In genomic region chr14:78368881-78369280, GRCm38 (mm10) we compare ENCODE assay signal across 24 mouse cellular contexts.
DNase-seq lines count a peak whose midpoint lies in the region; ATAC-seq lines count a peak whose summit lies in the region.
"Had no signal": no experiment of that assay in that cellular context is flagged by ENCODE, and none has a peak within 500 bp of the region (broad histone marks: within the 10 kb centered on the region; RNA-seq: fewer than 3 reads in every experiment).

No protein-coding gene starts in this region.

- no peak overlapping the region for H3K4me3 ChIP-seq in heart, embryonic 16.5 days (ENCODE audit: low read length)
- H3K4me3 ChIP-seq in heart, embryonic 12.5 days = no peak overlapping the region
- H3K4me3 ChIP-seq in midbrain, embryonic 16.5 days (ENCODE audit: low read depth, low read length) = no peak overlapping the region
- H3K4me3 ChIP-seq: embryonic facial prominence, embryonic 10.5 days; forebrain, embryonic 10.5 days; hindbrain, embryonic 13.5 days; kidney, embryonic 15.5 days; limb, embryonic 13.5 days; liver, embryonic 12.5 days had no signal

- DNase-seq in right cerebral cortex, adult 18-20 months = peak; percentile 36
- DNase-seq in right cerebral cortex, postnatal 14 days = no peak
- DNase-seq in left cerebral cortex, postnatal 25 days (ENCODE audit: low spot score in 2 of 2) = peak; percentile 6 to 85
- no peak for DNase-seq in testis, postnatal 10 days (ENCODE audit: low spot score)
- DNase-seq: adrenal gland, postnatal 14 days; cerebellum, adult 9-10 months; forebrain, postnatal 0 days; kidney, adult 11 months; kidney, postnatal 36 days; layer of hippocampus, postnatal 36 days; lung, adult 18-20 months; lung, postnatal 10 days; spleen, adult 18-20 months; thymus, postnatal 25 days had no signal

- H3K9me3 ChIP-seq in heart, embryonic 16.5 days (replicated peaks; ENCODE audit: control insufficient read depth, low read length) = no peaks in the 10 kb centered on the region
- no peaks in the 10 kb centered on the region; the same call in 1 of the 2 replicates for H3K9me3 ChIP-seq in heart, embryonic 12.5 days (replicated peaks)
- no peaks in the 10 kb centered on the region for H3K9me3 ChIP-seq in midbrain, embryonic 16.5 days (replicated peaks; ENCODE audit: control insufficient read depth, low read length, poor library complexity, severe bottlenecking)
- H3K9me3 ChIP-seq: embryonic facial prominence, embryonic 10.5 days; forebrain, embryonic 10.5 days; hindbrain, embryonic 13.5 days; kidney, embryonic 15.5 days; limb, embryonic 13.5 days; liver, embryonic 12.5 days had no signal

- WGBS in heart, embryonic 16.5 days = 54% methylated on average over 4 of the region's 4 CpGs
- WGBS in heart, embryonic 12.5 days = 88% methylated on average over 4 of the region's 4 CpGs
- WGBS in midbrain, embryonic 16.5 days = 91% methylated on average over 4 of the region's 4 CpGs

- H3K36me3 ChIP-seq in heart, embryonic 16.5 days (ENCODE audit: control insufficient read depth, insufficient read depth) = no peaks in the 10 kb centered on the region
- H3K36me3 ChIP-seq in heart, embryonic 12.5 days = no peaks in the 10 kb centered on the region
- H3K36me3 ChIP-seq in midbrain, embryonic 16.5 days (ENCODE audit: control insufficient read depth, insufficient read depth, low read length) = no peaks in the 10 kb centered on the region
- H3K36me3 ChIP-seq: embryonic facial prominence, embryonic 10.5 days; forebrain, embryonic 10.5 days; hindbrain, embryonic 13.5 days; kidney, embryonic 15.5 days; limb, embryonic 13.5 days; liver, embryonic 12.5 days had no signal

- H3K9ac ChIP-seq in heart, embryonic 16.5 days (ENCODE audit: low read length) = no peak overlapping the region
- H3K9ac ChIP-seq in heart, embryonic 12.5 days = no peak overlapping the region
- H3K9ac ChIP-seq in midbrain, embryonic 16.5 days (ENCODE audit: low read depth, low read length) = no peak overlapping the region
- H3K9ac ChIP-seq: forebrain, postnatal 0 days; hindbrain, embryonic 13.5 days; kidney, embryonic 15.5 days; limb, embryonic 13.5 days; liver, embryonic 12.5 days had no signal

- H3K4me2 ChIP-seq in heart, embryonic 16.5 days (ENCODE audit: low read depth, low read length) = no peak overlapping the region
- no peak overlapping the region for H3K4me2 ChIP-seq in heart, embryonic 12.5 days
- H3K4me2 ChIP-seq in midbrain, embryonic 16.5 days (ENCODE audit: low read length) = no peak overlapping the region
- H3K4me2 ChIP-seq: hindbrain, embryonic 13.5 days; kidney, embryonic 15.5 days; limb, embryonic 13.5 days; liver, embryonic 12.5 days; midbrain, embryonic 11.5 days had no signal

- H3K27ac ChIP-seq in heart, embryonic 16.5 days (ENCODE audit: low read length) = no peak overlapping the region
- H3K27ac ChIP-seq in heart, embryonic 12.5 days (ENCODE audit: poor library complexity, severe bottlenecking) = no peak overlapping the region
- no peak overlapping the region for H3K27ac ChIP-seq in midbrain, embryonic 16.5 days (ENCODE audit: low read length)
- H3K27ac ChIP-seq: embryonic facial prominence, embryonic 10.5 days; forebrain, embryonic 10.5 days; hindbrain, embryonic 13.5 days; kidney, embryonic 15.5 days; limb, embryonic 13.5 days; liver, embryonic 12.5 days had no signal

- peak; percentile 58; the same call in 1 of the 2 replicates for ATAC-seq in heart, embryonic 16.5 days (replicated peaks; ENCODE audit: extremely low read depth, insufficient read depth, low FRiP score)
- ATAC-seq in heart, embryonic 12.5 days (ENCODE audit: insufficient number of reproducible peaks, low FRiP score) = no peak
- no peak for ATAC-seq in midbrain, embryonic 16.5 days
- ATAC-seq: forebrain, postnatal 0 days; liver, embryonic 12.5 days had no signal

- intact Hi-C loops in left cerebral cortex, postnatal 25 days (cut with DNase I) = no loop called here

- no peaks in the 10 kb centered on the region for H3K27me3 ChIP-seq in heart, embryonic 16.5 days (ENCODE audit: control insufficient read depth, insufficient read depth, low read length)
- H3K27me3 ChIP-seq in heart, embryonic 12.5 days (replicated peaks) = no peaks in the 10 kb centered on the region
- no peaks in the 10 kb centered on the region for H3K27me3 ChIP-seq in midbrain, embryonic 16.5 days (ENCODE audit: control insufficient read depth, insufficient read depth, low read depth, low read length)
- H3K27me3 ChIP-seq: hindbrain, embryonic 13.5 days; kidney, embryonic 15.5 days; limb, embryonic 13.5 days; liver, embryonic 12.5 days had no signal

- H3K4me1 ChIP-seq in heart, embryonic 16.5 days (ENCODE audit: control insufficient read depth, insufficient read depth, low read length) = 0 out of 2 replicates have a peak, but pooled peaks cover 6% of the 10 kb centered on the region
- no peaks in the 10 kb centered on the region for H3K4me1 ChIP-seq in heart, embryonic 12.5 days (replicated peaks)
- H3K4me1 ChIP-seq in midbrain, embryonic 16.5 days (ENCODE audit: control insufficient read depth, insufficient read depth, low read length) = no peaks in the 10 kb centered on the region
- H3K4me1 ChIP-seq: embryonic facial prominence, embryonic 10.5 days; forebrain, embryonic 10.5 days; hindbrain, embryonic 13.5 days; kidney, embryonic 15.5 days; limb, embryonic 13.5 days; liver, embryonic 12.5 days had no signal

Comparison
In these comparisons a context has a peak if more than half of its experiments do, and no peak if none do; other contexts are left out.
1. DNase-seq: peak in right cerebral cortex, adult 18-20 months (single experiment) and left cerebral cortex, postnatal 25 days (2 of 2); none in right cerebral cortex, postnatal 14 days (single experiment) and testis, postnatal 10 days (single experiment).